Mouse (Mus musculus) T-helper 1 cell (primary cell): ENCODE measurements around the gene Hoxa5.

Experiments used
- in situ Hi-C: fragments of 300-600 bp; cut with MboI, MseI; formaldehyde crosslinking; loops from one replicate; pipeline ENCODE4 v1.15.1; 2025; ENCODE audit warnings: high pct_unique_total_duplicates

Gene Hoxa5

GRCm38 (mm10) chr6:52217459-52217768 is 13.0 kb upstream of the Hoxa5 start:
- in situ Hi-C loops: loop anchor here (5.0 kb wide), 2 partner anchors 355 to 1045 kb away; no protein-coding TSS in a partner anchor

- in situ Hi-C loops: loop anchor here (5.0 kb wide), 2 partner anchors 355 to 1045 kb away; no protein-coding TSS in a partner anchor
These were observed 12.5 kb upstream of the Hoxa5 start for GRCm38 (mm10) chr6:52216691-52217458.

GRCm38 (mm10) chr6:52215771-52216535 is 11.6 kb upstream of the Hoxa5 start:
- in situ Hi-C loops: loop anchor here (5.0 kb wide), 2 partner anchors 354 to 1044 kb away; no protein-coding TSS in a partner anchor

- in situ Hi-C loops: loop anchor here (5.0 kb wide), 2 partner anchors 353 to 1043 kb away; no protein-coding TSS in a partner anchor
These were observed 10.7 kb upstream of the Hoxa5 start for GRCm38 (mm10) chr6:52215070-52215469.

- in situ Hi-C loops: no loop called here
These were observed 9.9 kb upstream of the Hoxa5 start for GRCm38 (mm10) chr6:52214271-52214670.

- in situ Hi-C loops: no loop called here
These were observed 9.0 kb upstream of the Hoxa5 start, which contains the start of the genes Hoxa3 and Gm28308 for GRCm38 (mm10) chr6:52213119-52213986. TSS of gene Hoxa3 (minus strand) at chr6:52213336. TSS of gene Gm28308 (minus strand) at chr6:52213339.

GRCm38 (mm10) chr6:52212556-52213118 is 8.2 kb upstream of the Hoxa5 start:
- in situ Hi-C loops: no loop called here

- in situ Hi-C loops: no loop called here
These were observed 7.6 kb upstream of the Hoxa5 start for GRCm38 (mm10) chr6:52211961-52212360.

GRCm38 (mm10) chr6:52211170-52211935 is 7.0 kb upstream of the Hoxa5 start:
- in situ Hi-C loops: no loop called here

GRCm38 (mm10) chr6:52209685-52210046 is 5.3 kb upstream of the Hoxa5 start:
- in situ Hi-C loops: no loop called here

GRCm38 (mm10) chr6:52208868-52209684 is 4.7 kb upstream of the Hoxa5 start:
- in situ Hi-C loops: no loop called here

- in situ Hi-C loops: no loop called here
These were observed 3.9 kb upstream of the Hoxa5 start, which contains the start of gene Hoxa6 for GRCm38 (mm10) chr6:52208072-52208867. TSS of gene Hoxa6 (minus strand) at chr6:52208722.

GRCm38 (mm10) chr6:52207684-52207976 is 3.2 kb upstream of the Hoxa5 start:
- in situ Hi-C loops: no loop called here

GRCm38 (mm10) chr6:52206882-52207683 is 2.7 kb upstream of the Hoxa5 start:
- in situ Hi-C loops: no loop called here

GRCm38 (mm10) chr6:52205638-52206621 is 1.5 kb upstream of the Hoxa5 start:
- in situ Hi-C loops: no loop called here

- in situ Hi-C loops: no loop called here
These were observed 834 bp upstream of the Hoxa5 start for GRCm38 (mm10) chr6:52205221-52205620.
